Mouse (Mus musculus) cerebellum, postnatal 10 days (tissue): ENCODE data around the gene Wdfy2.
"Not testable (repeated sequence)": the region's sequence is repeated elsewhere in the genome, so short reads cannot be mapped to it uniquely, and the experiment has no call there.

Source experiments
- DNase-seq, 2 experiments: peaks; one replicate each; pipeline ENCODE4 v3.0.0; 2021; ENCODE audit warnings: mixed read lengths in 2 of 2

Gene Wdfy2

DNA sequence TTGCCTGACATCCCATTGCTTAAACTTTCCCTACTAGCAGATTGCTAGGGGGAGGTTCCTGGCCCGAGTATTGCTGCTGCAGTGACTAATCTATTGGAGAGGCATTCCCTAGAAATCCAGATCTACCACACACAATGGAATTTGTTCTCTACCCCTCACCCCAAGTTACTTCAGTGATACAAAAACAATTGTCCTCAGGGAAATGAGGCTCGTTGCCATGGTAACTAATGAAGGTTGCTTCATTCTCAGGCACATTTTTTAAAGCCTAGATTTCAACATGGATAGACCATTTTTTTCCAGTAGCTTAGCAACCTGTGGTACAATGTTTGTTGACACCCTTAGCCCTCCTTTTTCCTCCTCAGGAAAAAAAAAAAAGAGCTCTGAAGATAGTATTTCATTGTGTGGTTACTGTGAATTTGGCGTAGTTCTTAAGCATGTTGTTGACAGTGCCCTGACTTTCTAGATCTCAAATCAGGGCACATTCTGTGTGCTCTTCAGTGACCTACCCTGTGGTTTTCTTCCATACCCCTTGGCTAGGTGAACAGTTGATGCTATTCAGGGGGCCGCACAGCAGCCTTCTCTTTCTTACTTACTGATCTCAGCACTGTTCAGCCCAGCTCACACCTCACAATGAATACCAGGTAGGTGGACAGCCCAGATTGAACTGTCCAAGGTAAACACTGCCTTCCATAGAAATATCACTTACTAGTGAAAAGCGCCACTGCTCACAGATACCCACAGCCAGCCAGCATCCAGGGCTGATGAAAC lies 42.8 kb downstream of the Wdfy2 start:
- DNase-seq = peak in 1 of 2 experiments; percentile 33

- DNase-seq = no peak
Measured at GRCm38 (mm10) chr14:62882061-62882614, 44.7 kb downstream of the Wdfy2 start.

- no peak for DNase-seq
Measured at GRCm38 (mm10) chr14:62883551-62883950, 46.1 kb downstream of the Wdfy2 start.

GRCm38 (mm10) chr14:62884171-62884570 lies 46.7 kb downstream of the Wdfy2 start:
- DNase-seq = no peak

GRCm38 (mm10) chr14:62884639-62885038 lies 47.2 kb downstream of the Wdfy2 start:
- no peak for DNase-seq

DNA sequence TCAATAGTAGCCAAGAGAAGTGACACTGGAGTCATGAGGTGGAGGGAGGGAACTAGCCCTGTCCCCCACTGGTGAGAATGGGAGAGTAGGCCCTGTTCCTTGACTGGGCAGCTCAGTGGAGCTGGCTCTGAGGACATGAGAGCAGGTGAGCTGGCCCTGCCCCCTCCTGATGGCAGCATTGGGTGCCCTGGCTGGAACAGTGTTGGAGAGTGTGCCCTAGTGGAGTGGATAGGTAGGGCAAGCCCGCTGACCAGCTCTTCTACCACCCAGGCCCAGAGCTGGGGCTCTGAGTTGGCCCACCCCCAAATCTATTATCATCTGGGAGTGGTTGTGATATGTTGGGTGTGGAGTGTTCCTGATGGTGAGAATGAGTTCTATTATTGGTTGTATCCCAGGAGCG lies 47.7 kb downstream of the Wdfy2 start:
- no peak for DNase-seq

- DNase-seq = no peak
Measured at GRCm38 (mm10) chr14:62891401-62891800, 53.9 kb downstream of the Wdfy2 start.

- peak; percentile 87 to 89 for DNase-seq
Measured at GRCm38 (mm10) chr14:62892771-62893641, 55.5 kb downstream of the Wdfy2 start.

- not testable (repeated sequence) for DNase-seq
Measured at GRCm38 (mm10) chr14:62893642-62894180, 56.2 kb downstream of the Wdfy2 start.

DNA sequence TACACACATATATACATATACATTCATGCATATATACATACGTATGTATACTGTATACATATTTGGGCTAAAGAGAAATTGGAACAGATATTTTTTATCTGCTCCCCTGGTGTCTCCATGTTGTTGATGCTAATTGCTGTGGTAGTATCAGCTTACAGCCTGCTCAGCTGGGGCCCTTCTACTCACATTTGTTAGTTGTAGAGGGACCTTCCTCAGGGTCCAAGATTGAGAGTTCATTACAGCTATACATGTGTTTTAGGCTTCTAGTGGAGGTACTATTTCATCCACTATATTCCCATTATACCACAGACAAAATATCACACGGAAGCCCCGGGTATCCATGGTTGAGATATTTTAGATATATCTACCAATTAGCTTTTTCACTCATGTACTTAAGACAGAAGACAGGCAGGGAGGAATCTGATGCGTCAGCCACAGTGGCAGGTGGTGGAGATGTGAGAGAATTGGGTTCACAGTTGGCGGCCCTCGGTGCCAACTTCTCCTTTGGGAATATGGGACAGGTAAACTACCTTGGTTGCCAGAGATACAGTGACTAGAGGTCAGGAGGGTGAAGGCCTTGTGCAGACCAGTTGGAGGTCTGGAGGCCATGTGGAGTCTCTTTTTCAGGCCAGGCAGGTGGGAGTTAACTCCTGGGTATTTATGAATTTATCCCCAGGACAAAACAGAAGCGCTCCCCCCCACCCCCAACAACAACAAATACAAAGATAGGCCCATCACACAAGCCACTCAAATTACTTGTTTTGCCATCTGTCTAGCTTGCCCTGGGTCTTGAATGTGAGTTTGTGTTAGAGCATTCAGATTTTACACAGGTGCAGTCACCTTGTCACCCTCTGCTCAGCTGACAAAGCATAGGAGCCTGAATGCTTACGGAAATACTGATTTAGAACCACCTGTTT lies 57.7 kb downstream of the Wdfy2 start:
- peak; percentile 50 to 57 for DNase-seq

DNA sequence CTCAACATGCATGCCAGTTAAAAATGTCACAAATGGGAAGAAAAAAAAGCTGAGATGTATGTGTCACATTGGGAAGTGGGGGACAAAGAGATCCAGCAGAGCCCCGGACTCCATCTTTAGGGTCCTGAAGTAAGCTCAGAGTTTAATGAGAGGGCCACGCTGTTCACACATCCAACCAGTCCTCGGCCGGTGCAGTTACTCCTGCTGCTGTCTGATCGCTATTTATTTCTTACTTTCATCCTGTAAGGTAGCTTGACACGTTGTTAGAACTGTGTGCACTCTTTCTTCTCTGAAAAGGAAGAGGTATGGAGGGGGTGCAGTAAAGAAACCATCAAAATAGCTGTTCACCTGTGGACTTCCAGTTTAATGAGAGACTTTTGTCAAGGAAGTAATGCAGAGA lies 60.6 kb downstream of the Wdfy2 start:
- no peak for DNase-seq

DNA sequence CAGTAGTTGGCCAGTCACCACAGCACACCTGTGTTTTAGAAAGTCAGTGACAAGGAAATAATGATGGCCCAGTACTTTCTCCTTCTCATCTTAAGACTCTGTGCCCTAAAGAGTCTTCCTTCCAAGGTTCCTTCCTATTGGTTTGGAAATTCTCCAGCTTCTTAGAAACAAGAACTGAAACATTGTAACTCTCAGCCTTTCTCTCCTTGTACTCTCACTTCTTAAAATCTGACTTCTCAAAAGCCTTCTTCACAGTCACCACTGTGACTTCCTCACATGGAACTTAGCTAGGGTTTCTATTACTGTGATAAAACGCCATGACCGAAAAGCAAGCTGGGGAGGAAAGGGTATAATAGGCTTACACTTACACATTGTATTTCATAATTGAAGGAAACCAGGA lies 70.4 kb downstream of the Wdfy2 start:
- no peak for DNase-seq

DNA sequence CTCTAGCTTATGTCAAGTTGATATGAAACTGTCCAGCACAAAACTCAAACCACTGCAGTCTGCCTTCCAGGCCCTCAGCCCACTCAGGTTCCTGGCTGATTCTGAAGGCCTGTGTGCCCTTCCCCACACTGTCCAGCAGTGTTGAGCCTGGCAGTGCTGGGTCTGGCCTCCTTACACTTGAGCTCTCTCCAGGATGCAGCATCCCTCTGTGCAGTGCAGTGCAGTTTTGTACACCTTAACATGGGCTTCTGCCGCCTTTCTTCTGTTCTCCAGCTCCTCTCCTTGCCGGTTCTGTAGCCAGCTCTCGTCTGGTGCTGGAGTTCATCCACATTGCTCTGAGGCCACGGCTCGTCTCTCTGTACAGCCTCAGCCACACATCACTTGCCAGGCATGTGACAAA lies 71.1 kb downstream of the Wdfy2 start:
- no peak for DNase-seq

DNA sequence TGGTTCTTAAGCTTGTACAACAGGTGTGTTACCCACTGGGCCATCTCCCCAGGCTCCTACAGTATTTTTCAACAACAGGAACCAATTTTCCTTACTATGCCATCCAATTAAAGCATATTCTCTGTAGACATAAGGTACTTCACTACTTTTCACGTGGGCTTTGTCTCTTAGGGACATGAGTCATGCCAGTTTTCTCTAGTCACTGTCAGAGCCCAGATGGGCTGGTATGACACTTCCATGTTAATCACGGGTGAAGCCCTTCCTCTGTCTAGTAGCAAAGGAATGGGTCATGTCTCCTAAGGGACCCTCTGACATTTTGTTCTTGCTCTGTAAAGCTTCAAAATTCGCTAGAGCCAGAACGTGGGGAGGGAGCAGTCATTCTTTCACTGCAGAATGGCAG lies 73.4 kb downstream of the Wdfy2 start:
- DNase-seq = no peak

GRCm38 (mm10) chr14:62915146-62915685 lies 77.7 kb downstream of the Wdfy2 start:
- DNase-seq = no peak

DNA sequence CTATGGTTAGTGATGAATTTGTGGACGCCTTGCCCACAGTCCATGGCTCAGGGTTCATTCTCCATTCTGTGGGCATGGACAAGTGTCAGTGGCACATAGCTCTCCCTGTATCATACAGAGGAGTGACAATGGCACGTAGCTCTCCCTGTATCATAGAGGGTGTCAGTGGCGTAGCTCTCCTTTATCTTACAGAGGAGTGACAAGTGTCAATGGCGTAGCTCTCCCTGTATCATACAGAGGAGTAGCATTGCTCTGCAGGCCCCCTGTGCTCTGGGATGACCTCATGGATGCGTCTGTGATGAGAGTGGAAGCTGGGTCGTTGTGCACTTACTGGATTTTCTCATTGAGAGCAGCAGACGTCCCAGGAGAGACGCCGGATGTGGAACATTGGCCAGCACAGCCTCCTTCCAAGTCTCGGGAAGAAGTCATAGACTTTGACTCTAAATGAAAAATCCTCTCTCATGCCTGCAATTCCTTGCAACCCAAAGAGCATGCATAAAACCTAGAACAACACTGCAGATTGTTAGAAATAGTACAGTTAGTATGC lies 79.1 kb downstream of the Wdfy2 start:
- no peak for DNase-seq

- DNase-seq = no peak
Measured at GRCm38 (mm10) chr14:62921401-62921800, 83.9 kb downstream of the Wdfy2 start.

- DNase-seq = no peak
Measured at GRCm38 (mm10) chr14:62922637-62923036, 85.2 kb downstream of the Wdfy2 start.

GRCm38 (mm10) chr14:62924800-62925199 lies 87.3 kb downstream of the Wdfy2 start:
- DNase-seq = peak; percentile 21 to 34

DNA sequence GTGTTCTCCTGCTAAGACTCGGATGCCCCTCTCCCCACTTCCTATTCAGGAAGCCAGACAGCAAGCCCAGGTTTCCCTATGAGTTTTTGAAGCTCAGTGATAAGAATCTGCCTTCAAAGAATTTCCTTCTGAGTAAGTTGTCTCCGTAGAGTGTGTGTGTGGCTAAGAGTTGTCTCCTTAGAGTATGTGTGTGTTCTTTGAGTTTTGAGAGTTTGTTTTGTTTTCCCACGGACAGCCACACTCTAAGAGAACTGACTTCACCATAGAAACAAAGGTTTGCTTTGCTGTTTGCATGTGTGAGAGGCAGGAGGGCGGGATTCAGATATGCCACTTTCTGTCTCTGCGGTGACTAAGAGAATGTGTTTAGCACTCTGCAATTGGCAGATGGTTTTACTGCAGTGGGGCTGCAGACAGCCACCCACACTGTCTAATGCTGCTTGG lies 90.6 kb downstream of the Wdfy2 start:
- no peak for DNase-seq

- DNase-seq = no peak
Measured at GRCm38 (mm10) chr14:62935361-62935760, 97.9 kb downstream of the Wdfy2 start.
